Mouse (Mus musculus): ENCODE results near the gene Pigl. TPM values are rescaled to one million over a fixed set of nuclear protein-coding genes. Genes with fewer than 3 reads are reported as not detected.
"Not testable (repeated sequence)": the region's sequence is repeated elsewhere in the genome, so short reads cannot be mapped to it uniquely, and the experiment has no call there.

Pigl gene
- total RNA-seq (2021): 1 to 10 TPM; 5.6 to 7.6 TPM

DNA sequence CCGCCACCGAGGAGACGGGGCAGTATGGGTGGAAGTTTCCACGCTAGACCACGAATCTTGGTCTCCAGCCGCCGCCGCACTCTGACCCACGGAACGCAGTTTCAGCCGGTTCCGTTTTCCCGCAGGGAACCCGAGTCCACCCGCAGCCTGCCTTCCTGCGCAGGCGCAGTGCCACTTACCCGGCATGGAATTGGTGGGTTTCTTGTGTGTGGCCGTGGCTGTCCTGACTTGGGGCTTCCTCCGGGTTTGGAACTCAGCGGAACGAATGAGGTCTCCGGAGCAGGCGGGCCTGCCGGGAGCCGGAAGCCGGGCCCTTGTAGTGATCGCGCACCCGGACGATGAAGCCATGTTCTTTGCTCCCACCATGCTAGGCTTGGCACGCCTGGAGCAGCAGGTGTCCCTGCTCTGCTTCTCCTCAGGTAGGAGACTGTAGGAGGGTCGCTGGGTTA is at the start of gene Pigl, which contains the start of gene Ncor1:
Pigl (plus strand) TSS at position 185 of the 449 bp plus-strand sequence.
Ncor1 (minus strand) TSS at position 266 of the 449 bp plus-strand sequence.
- peak; percentile 89 to 90 for DNase-seq (ENCODE audit: low spot score in 2 of 2)
- intact Hi-C loops (cut with DNase I): loop anchor here (1.0 to 5.0 kb wide), 2 partner anchors 79 to 93 kb away; partner anchors contain the start of genes Cenpv and Ubb

DNA sequence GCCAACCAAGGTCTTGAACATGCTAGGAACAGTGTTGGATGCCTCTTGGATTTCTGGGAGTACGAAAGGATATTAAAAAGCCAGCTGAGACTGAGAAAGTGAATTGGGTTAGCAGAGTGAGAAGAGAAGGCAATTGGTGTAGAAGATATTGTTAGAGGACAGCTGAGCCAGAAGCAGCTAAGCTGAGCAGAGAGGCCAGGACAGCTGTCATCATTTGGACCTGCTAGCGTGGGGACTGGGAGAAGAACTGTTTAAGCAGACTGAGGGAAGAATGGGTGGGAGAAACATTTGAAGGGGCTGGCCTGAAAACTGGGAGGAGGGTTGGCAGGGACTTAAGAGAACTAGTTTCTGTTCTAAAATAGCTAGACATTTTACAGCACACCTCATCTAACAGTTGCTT is 49.4 kb upstream of the Pigl start:
- peak in 1 of 2 experiments; percentile 56 for DNase-seq (ENCODE audit: low spot score in 2 of 2)
- intact Hi-C loops (cut with DNase I): no loop called here

DNA sequence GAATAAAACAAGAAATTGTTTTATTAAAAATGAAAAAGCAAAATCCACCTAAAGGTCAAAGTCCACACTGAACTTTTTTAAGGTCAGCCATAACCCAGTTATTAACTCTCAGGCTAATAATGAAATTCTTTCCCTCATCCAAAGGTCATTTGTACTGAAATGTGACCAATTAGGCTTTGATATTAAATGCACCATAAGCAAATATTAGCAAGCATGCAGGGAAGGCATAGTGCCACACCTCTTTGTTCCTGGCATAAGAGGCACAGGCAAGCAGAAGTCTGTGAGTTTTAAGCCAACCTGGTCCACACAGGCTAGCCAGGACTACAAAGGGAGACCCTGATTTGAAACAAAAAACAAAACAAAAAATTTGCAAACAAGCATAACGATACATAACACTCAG is 48.6 kb upstream of the Pigl start:
- intact Hi-C loops (cut with DNase I): no loop called here
- no peak for DNase-seq (ENCODE audit: low spot score in 2 of 2)

DNA sequence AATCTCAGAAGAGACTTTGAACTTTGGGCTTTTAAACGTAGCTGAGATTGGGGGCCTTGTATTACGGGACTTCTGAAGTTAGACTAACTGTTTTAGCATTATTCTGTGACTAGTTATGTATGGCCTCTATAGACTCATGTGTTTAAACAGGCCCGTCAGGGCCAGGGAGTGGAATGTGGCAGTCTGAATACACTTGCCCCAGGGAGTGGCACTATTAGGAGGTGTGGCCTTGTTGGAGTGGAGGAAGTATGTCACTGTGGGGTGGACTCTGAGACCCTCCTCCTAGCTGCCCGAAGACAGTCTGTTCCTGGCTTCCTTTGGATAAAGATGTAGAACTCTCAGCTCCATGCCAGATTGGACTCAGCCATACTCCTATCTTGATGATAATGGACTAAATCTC is 43.2 kb upstream of the Pigl start:
- no peak for DNase-seq (ENCODE audit: low spot score in 2 of 2)
- intact Hi-C loops (cut with DNase I): no loop called here

DNA sequence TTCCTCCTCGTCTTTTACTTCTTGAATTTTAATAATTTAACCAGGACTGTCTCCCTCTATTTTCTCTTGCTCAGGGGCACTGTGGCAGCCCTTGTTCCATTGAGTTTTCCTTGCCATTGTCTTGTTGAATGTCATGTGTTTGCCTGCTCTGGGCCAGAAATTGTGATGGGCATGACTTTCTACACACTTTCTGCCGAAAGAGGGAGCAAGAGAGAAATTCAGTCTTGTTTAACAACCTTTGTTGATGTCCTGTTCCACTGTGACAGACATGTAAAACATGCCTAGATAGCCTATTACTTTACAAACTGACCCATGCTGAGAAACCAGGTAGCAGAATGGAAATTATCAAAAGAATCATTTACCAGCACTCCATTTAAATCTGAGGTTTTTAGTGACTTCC is 33.7 kb upstream of the Pigl start:
- DNase-seq (ENCODE audit: low spot score in 2 of 2): no peak

DNA sequence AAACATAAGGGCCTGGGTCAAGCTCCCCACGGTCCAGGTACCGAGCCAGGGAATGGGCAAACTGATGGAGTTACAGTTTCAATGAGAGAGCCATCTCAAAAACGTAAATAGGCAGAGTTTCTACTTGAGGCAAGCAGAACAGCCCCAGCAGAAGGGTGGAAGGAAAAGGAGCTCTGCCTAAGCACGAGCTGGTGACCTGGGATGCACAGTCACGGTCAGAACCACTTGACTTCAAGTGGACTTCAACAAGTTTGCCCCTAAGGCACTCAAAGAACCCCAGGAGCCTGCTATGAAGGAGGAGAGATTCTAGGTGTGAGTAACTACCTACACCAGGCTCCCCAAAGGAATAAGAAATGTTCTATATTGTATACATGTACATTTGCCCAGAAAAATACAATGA is 32.0 kb upstream of the Pigl start:
- intact Hi-C loops (cut with DNase I): no loop called here
- no peak for DNase-seq (ENCODE audit: low spot score in 2 of 2)

More for the DNA sequence above, 33.7 kb upstream of the Pigl start:
- intact Hi-C loops (cut with DNase I): no loop called here

DNA sequence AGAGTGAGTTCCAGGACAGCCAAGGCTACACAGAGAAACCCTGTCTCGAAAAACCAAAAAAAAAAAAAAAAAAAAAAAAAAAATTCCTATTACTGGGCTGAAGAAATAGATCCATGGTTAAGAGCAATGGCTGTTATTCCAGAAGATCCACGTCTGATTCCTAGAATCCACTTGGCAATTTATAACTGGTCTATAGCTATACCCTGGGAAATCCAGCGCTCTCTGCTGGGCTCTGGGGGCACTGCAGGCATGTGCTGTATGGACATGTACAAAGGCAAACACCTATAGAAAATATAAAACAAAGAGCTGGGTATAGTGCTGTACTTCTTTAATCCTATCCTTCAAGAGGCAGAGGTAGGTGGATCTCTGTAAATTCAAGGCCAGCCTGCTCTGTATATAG is 31.2 kb upstream of the Pigl start:
- intact Hi-C loops (cut with DNase I): no loop called here
- DNase-seq (ENCODE audit: low spot score in 2 of 2): no peak

DNA sequence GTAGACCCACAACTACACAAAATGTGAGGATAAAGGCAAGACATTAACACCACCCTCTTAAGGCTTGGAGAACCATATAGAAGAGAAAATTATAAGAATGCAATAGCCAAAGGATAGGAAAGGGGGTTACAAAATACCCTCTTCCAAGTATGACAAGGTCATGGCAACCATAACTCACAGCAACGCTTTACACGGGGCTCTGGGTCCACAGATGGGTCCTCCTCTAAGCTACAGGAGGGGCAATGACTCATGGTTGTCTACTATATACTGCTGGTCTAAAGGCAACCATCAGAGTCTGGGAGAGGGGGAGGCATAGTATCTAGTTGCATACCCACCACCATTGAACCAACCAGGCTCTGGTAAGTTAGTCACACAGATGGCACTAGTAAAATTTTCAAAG is 26.0 kb upstream of the Pigl start:
- intact Hi-C loops (cut with DNase I): no loop called here
- no peak for DNase-seq (ENCODE audit: low spot score in 2 of 2)

DNA sequence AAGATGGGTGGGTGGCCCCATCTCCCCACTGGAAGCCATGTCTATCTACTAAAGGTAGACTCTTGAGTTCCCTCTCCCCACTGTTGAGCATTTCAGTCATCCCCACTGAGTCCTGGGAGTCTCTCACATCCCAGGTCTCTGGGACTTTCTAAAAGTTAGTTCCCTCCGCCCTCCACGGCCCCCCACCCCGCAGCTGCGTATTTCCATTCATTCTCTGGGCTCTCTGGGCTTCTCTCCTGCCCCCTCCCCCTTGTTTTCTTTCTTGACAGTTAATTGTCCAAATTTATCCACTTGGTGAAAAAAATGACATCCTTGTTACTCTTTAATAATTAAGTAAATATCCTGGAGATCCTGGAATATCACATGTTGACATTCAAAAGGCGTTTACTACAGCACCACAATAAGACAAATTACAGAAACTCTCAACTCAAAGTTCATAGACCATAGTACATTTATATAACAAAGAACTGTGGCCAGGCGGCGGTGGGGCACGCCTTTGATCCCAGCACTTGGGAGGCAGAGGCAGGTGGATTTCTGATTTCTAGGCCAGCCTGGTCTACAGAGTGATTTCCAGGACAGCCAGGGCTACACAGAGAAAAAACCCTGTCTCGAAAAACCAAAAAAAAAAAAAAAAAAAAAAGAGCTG is 17.5 kb upstream of the Pigl start:
- intact Hi-C loops (cut with DNase I): no loop called here
- DNase-seq (ENCODE audit: low spot score in 2 of 2): no peak

DNA sequence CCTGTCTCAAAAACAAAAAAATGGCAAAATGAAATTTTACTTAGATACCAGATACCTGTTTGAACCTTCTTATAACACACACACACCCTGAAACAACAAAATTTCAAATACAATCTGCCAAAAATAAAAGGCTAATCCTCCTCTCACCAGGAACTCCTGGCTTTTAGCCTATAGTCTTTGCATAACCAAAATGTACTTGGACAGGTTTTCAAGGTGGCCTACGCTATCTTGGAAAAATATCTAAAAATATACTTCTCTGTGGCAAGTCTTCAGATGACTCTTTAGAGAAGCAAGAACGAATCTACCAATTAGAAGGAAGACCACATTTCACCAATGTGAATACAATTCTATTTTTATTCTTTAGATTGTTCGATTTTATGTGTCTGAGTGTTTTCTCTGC is 12.5 kb upstream of the Pigl start:
- DNase-seq (ENCODE audit: low spot score in 2 of 2): peak in 1 of 2 experiments; percentile 52
- intact Hi-C loops (cut with DNase I): no loop called here

DNA sequence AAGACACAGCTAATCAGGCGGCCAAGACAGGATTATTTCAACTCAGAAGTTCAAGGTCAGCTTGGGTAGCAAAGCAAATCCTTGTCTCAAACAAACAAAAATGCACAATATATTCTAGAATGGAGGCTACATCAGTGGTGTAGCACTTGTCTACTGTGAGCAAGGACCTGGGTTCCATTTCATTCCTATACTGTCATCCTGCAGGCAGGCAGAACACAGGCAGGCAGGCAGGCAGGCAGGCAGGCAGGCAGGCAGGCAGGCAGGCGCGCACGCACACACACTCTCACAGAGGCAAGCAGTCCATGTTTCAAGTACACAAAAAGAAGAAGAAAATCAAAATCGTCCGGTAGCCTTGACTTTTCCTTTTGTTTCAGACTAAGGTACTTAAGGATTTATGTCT is 9.3 kb upstream of the Pigl start:
- intact Hi-C loops (cut with DNase I): no loop called here
- no peak for DNase-seq (ENCODE audit: low spot score in 2 of 2)

DNA sequence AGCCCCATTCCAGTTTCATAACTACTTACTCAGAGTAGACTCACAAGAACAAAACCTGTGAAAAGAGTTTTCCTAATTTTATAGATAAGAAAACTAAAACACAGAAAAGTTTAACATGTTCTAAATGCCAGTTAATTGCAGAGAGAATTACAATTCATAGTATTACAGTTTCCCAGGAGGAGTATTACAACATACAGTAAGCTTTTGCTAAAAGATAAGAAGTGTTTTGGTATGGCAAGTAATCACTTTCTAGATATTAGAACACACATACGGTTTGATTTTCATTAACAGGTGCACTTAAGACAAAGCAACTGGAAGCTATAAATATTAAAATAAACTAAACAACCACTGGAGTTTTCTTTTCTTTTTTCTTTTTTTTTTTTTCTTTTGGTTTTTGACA is 3.1 kb upstream of the Pigl start:
- no peak for DNase-seq (ENCODE audit: low spot score in 2 of 2)
- intact Hi-C loops (cut with DNase I): loop anchor here (5.0 kb wide), 1 partner anchor 82 kb away; the partner anchor contains the start of gene Cenpv

DNA sequence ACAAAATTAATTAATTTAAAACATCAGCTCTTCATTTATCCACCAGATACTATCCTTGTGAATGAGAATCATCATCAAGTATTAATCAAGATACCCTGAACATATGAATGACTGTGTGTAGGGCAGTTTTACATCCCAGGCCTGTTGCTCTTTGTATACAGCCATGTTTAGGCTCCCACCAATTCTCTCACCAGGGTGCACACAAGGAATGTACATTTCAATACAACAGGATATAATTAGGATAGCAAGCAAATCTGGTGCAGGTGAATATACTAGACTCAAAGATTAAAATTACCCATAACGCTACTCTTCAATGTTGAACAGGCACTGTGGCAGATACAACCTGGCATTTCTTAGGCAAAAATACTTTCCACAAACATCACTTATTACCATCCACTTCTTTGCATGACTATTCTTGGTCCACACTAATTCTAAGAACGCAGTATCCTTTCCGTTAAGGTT is 2.2 kb upstream of the Pigl start:
- intact Hi-C loops (cut with DNase I): loop anchor here (5.0 kb wide), 1 partner anchor 81 kb away; the partner anchor contains the start of gene Cenpv
- no peak for DNase-seq (ENCODE audit: low spot score in 2 of 2)

DNA sequence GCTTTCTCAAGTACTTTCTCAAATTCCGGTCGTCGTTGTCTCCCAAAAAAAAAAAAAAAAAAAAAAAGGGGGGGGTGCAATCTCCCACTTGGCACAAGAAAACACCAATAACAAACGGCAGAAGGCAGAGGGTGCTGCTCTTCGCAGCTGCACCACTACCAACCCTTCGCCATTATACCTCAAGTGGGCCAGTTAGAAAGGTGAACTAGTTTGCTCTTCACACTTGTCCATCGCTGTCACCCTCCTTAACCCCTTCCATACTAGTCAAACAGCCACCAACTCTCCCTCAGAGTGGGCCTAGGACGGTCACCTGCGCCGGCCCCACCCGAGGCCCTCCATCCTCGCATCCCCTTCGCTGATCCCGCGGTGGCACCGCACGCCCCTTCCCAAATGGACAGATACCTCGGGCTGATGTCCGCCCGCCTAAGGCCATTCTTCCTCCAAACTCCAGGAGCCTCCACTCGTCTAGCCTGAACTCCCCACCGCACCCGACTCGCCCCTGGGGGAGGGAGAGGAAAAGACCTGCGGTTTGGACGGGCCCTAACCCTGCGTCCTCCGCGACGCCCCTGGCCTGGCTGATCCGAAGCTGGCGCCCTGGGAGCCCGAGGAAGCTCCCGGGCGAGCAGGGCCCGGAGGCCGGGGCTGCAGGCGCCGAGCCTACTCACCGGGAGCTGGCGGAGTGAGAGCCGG is 1.6 kb upstream of the Pigl start:
- intact Hi-C loops (cut with DNase I): loop anchor here (5.0 kb wide), 1 partner anchor 81 kb away; the partner anchor contains the start of gene Cenpv
- peak; percentile 18 to 40 for DNase-seq (ENCODE audit: low spot score in 2 of 2)

DNA sequence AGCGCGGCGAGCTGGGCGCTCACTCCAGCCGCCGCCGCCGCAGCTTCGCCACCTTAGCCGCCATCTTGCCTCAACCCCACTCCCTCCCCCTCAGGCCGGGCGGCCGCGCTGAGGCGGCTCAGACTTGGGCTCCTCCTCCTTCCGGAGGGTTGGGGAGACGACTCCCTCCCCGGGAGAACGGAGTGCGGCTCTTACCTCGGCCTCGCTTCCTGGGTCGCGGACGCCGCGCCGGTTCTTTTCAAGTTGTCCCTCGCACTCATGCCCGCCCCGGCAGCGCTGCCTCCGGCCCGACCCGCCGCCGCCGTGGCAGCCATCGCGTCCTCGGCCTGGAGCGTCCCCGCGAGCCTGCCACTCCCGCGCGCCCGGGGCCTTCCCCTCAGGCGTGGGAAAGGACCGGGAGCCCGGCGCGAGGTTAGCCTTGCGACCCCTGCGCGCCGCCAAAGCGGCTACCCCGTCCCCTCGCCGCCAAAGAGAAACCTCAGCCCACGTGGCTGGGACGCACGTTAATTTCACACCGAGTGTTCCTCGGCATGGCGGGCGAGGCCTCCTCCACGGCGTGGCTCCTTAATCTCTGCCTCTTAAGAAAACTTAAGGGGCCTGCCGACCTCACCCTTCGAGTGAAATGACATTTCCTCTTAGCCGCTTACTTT is 894 bp upstream of the Pigl start:
- intact Hi-C loops (cut with DNase I): loop anchor here (5.0 kb wide), 1 partner anchor 80 kb away; the partner anchor contains the start of gene Cenpv
- DNase-seq (ENCODE audit: low spot score in 2 of 2): peak; percentile 83 to 88

DNA sequence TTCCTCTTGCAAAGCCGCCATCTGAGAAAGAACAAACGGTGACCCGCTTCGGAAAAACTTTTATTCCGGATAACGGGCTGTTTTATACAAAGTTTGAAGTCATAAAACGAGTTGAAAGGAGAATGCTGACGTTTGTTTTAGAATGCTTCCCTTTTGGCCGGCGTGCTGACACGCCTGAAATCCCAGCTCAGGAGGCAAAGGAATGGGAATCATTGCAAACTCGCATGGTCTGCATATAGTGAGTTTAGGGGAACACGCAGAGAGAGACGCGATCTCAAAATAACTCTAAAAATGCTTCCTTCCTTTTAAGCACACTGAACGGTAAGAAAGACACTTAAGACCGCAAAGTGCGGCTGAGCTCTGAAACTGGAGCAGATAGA is 379 bp upstream of the Pigl start:
- DNase-seq (ENCODE audit: low spot score in 2 of 2): peak in 1 of 2 experiments; percentile 20
- intact Hi-C loops (cut with DNase I): loop anchor here (1.0 to 5.0 kb wide), 2 partner anchors 79 to 93 kb away; partner anchors contain the start of genes Cenpv and Ubb

DNA sequence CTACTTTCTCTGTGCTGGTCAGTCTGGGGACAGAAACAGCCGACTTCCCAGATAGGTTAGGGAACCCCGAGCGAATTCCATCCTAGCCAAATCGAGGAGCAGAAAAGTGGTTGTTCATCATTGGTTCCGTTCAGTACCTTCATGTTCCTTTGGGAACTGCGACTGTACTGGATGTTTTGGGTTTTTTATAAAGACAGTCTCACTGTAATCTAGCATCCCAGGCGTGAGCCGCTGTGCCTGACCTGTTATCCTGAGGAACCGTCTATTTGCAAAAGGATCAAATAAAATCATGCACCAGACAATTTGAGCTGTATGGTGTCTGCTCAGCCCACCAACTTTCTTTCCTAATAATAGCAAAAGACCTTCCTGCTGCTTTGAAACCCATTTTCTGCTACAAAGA is 520 bp downstream of the Pigl start:
- no peak for DNase-seq (ENCODE audit: low spot score in 2 of 2)
- intact Hi-C loops (cut with DNase I): loop anchor here (1.0 to 5.0 kb wide), 2 partner anchors 79 to 93 kb away; partner anchors contain the start of genes Cenpv and Ubb

DNA sequence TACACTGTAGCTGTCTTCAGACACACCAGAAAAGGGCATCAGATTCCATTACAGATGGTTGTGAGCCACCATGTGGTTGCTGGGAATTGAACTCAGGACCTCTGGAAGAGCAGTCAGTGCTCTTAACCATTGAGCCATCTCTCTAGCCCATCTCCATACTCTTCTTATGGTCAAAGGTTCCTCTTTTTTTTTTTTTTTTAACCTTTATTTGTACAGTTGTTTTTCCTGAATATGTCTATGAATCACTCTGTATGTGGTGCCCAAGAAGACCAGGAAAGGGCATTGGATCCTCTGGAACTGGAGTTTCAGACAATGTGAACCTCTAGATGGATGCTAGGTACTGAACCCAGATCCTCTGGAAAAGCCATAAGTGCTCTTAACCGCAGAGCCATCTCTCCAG is 4.3 kb downstream of the Pigl start:
- DNase-seq (ENCODE audit: low spot score in 2 of 2); intact Hi-C loops (cut with DNase I): not testable (repeated sequence)

DNA sequence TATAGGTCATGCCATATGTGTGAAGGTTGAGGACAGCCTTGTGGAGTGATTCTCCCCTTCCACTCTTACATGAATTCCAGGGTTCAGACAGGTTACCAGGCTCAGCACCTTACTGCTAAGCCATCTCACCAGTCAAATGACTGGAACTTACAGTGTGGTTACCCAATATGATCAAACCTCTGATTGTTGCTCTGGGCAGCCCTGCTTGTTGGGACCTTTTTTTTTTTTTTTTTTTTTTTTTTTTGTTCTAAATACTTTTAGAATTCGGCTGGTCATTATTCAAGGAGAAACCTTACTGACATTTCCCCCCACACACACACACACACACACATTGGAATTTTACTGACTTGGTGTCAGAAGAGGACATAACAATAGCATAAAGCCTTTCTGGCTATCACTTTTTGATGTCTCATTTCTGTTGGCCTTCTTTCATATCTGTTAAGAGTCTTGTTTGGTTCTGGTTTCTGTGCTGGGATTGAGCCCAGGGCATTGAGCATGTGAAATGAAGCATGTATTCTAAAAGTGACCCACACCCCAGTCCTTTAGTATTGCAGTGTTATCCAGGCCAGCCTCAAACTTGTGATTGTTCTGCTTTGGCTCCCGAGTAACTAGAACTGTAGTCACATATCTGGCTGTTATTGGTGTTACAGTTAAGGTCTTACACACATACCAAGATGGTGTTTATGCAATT is 5.1 kb downstream of the Pigl start:
- DNase-seq (ENCODE audit: low spot score in 2 of 2): no peak
- intact Hi-C loops (cut with DNase I): no loop called here

DNA sequence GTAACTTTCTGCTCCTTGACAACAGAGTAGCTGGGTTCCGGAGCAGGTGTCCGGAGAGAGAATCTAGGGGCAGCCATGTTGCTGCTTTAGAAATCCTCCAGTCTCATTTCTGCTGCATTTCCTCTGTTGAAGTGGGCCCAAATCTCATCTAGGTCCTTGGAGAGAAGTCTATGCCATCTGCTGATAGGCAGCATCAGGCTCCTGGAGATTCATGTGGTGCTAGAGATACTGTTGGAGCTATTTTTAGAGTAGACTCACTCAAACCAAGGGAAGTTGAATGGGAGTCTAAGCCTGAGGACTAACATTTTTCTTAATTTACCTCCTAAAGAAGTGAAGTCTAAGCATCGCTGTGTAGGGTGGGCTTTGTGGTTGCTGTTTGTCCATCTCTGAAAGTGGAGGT is 6.4 kb downstream of the Pigl start:
- intact Hi-C loops (cut with DNase I): no loop called here
- peak in 1 of 2 experiments; percentile 46 for DNase-seq (ENCODE audit: low spot score in 2 of 2)

Data from left cerebral cortex, postnatal 25 days (tissue).